Comparison of ENCODE assay signal across 8 mouse cellular contexts in genomic region chr10:51677548-51678250, GRCm38 (mm10). TPM values are rescaled to one million over a fixed set of nuclear protein-coding genes. Genes with fewer than 3 reads are reported as not detected.
DNase-seq lines count a peak whose midpoint lies in the region; ATAC-seq and TF ChIP-seq lines count a peak whose summit lies in the region.

Rfx6 (plus strand) TSS chr10:51677756.

- under 1% methylated on average over 38 of the region's 38 CpGs for WGBS in hindbrain, embryonic 16.5 days
- WGBS in liver, postnatal 0 days (ENCODE audit: insufficient replicate concordance): 3% methylated on average over 34 of the region's 38 CpGs

- peaks cover 10% of the 10 kb centered on the region for H3K27me3 ChIP-seq in hindbrain, embryonic 16.5 days (replicated peaks; ENCODE audit: control insufficient read depth, insufficient read depth, low read length)
- peaks cover 16% of the 10 kb centered on the region for H3K27me3 ChIP-seq in liver, postnatal 0 days (ENCODE audit: insufficient read depth, low read length)

- TF ChIP-seq EP300 in liver, postnatal 0 days (IDR thresholded peaks at IDR 0.05; ENCODE audit: low read depth): no peak

- no peak for DNase-seq in layer of hippocampus, adult 2 months (ENCODE audit: low spot score in 2 of 2)
- no peak for DNase-seq in layer of hippocampus, postnatal 25 days (ENCODE audit: extremely low spot score in 1 of 2, low spot score in 1 of 2)
- DNase-seq in embryo, embryonic 11 days: peak; percentile 52
- DNase-seq in liver, postnatal 0 days: peak; percentile 19
- peak; percentile 8 for DNase-seq in right cerebral cortex, postnatal 14 days
- no peak for DNase-seq in adrenal gland, adult 8-10 months
- no peak for DNase-seq in heart, adult 9 months (ENCODE audit: low spot score in 2 of 2)

- peaks cover 5% of the 10 kb centered on the region; the same call in 1 of the 2 replicates for H3K4me1 ChIP-seq in hindbrain, embryonic 16.5 days (ENCODE audit: control insufficient read depth, insufficient read depth, low read depth, low read length)
- H3K4me1 ChIP-seq in liver, postnatal 0 days (ENCODE audit: insufficient read depth): peaks cover 6% of the 10 kb centered on the region

- no peak within 1 kb of the TSS for H3K27ac ChIP-seq in layer of hippocampus, adult 2 months
- no peak within 1 kb of the TSS for H3K27ac ChIP-seq in hindbrain, embryonic 16.5 days (ENCODE audit: low read depth, low read length)
- no peak within 1 kb of the TSS for H3K27ac ChIP-seq in liver, postnatal 0 days (ENCODE audit: low read depth)

- H3K4me3 ChIP-seq in layer of hippocampus, adult 2 months: peak within 1 kb of the TSS; percentile 44
- peak within 1 kb of the TSS; percentile 51 for H3K4me3 ChIP-seq in hindbrain, embryonic 16.5 days (ENCODE audit: low read length)
- peak within 1 kb of the TSS; percentile 44 for H3K4me3 ChIP-seq in liver, postnatal 0 days (ENCODE audit: low read depth, low read length)

- peak within 1 kb of the TSS; percentile 47 for H3K9ac ChIP-seq in hindbrain, embryonic 16.5 days (ENCODE audit: low read depth, low read length)
- H3K9ac ChIP-seq in liver, postnatal 0 days (replicated peaks): no peak within 1 kb of the TSS; the same call in 1 of the 2 replicates

- peak within 1 kb of the TSS; percentile 93 for H3K4me2 ChIP-seq in hindbrain, embryonic 16.5 days (ENCODE audit: low read length)
- peak within 1 kb of the TSS; percentile 73 for H3K4me2 ChIP-seq in liver, postnatal 0 days (ENCODE audit: low read depth, low read length)

- no peaks in the 10 kb centered on the region for H3K9me3 ChIP-seq in hindbrain, embryonic 16.5 days (ENCODE audit: control insufficient read depth, low read length)
- no peaks in the 10 kb centered on the region for H3K9me3 ChIP-seq in liver, postnatal 0 days (ENCODE audit: low read length)

- no peak for TF ChIP-seq CTCF in layer of hippocampus, adult 2 months (conservative IDR thresholded peaks at IDR 0.05)
- no peak for TF ChIP-seq CTCF in liver, postnatal 0 days (IDR thresholded peaks at IDR 0.05; ENCODE audit: low read depth)

- H3K36me3 ChIP-seq in hindbrain, embryonic 16.5 days (ENCODE audit: control insufficient read depth, insufficient read depth, low read length): no peaks in the 10 kb centered on the region
- H3K36me3 ChIP-seq in liver, postnatal 0 days (replicated peaks; ENCODE audit: insufficient read depth, low read length): no peaks in the 10 kb centered on the region

- peak; percentile 85 for ATAC-seq in hindbrain, embryonic 16.5 days
- ATAC-seq in liver, postnatal 0 days: 0 out of 2 replicates have a peak, but pooled peaks have one; percentile 33

RNA-seq across cellular contexts. Expression of gene Rfx6, which starts in this region (rescaled TPM):
- total RNA-seq in layer of hippocampus, adult 2 months (2021): not detected
- not detected for total RNA-seq in layer of hippocampus, postnatal 25 days (2021)
- not detected in 2 replicates for polyA plus RNA-seq in hindbrain, embryonic 16.5 days (2015; fragmentation: Nextera tagmentation; extraction: Ambion mirVana)
- polyA plus RNA-seq in liver, postnatal 0 days (2015; fragmentation: Nextera tagmentation; extraction: Ambion mirVana): not detected in 2 replicates
- total RNA-seq in adrenal gland, adult 8-10 months (2022): not detected

Comparison
In these comparisons a context has a peak if more than half of its experiments do, and no peak if none do; other contexts are left out.
1. Peak in ATAC-seq, H3K4me3 ChIP-seq, H3K9ac ChIP-seq and H3K4me2 ChIP-seq in hindbrain, embryonic 16.5 days; RNA of the gene not detected or under 1 TPM.
2. Peak in DNase-seq, ATAC-seq, H3K4me3 ChIP-seq and H3K4me2 ChIP-seq in liver, postnatal 0 days; RNA of the gene not detected or under 1 TPM.
3. DNase-seq: peak in embryo, embryonic 11 days (single experiment) and right cerebral cortex, postnatal 14 days (single experiment); none in layer of hippocampus, adult 2 months (0 of 2), layer of hippocampus, postnatal 25 days (0 of 2), adrenal gland, adult 8-10 months (single experiment) and heart, adult 9 months (0 of 2).
4. Peak in every context shown above with its lines, with median percentiles within 50 percentile points of each other: H3K4me3 ChIP-seq.